Mouse (Mus musculus) kidney, postnatal 4 days (tissue): ENCODE results near the gene Ate1.
A peak's percentile ranks its signal among the peaks of the same experiment; 100 is the strongest.

Source experiments
- DNase-seq, 2 experiments: peaks; one replicate each; pipeline ENCODE4 v3.0.0; 2021; ENCODE audit warnings: mixed read lengths in 2 of 2

Ate1 gene

DNA sequence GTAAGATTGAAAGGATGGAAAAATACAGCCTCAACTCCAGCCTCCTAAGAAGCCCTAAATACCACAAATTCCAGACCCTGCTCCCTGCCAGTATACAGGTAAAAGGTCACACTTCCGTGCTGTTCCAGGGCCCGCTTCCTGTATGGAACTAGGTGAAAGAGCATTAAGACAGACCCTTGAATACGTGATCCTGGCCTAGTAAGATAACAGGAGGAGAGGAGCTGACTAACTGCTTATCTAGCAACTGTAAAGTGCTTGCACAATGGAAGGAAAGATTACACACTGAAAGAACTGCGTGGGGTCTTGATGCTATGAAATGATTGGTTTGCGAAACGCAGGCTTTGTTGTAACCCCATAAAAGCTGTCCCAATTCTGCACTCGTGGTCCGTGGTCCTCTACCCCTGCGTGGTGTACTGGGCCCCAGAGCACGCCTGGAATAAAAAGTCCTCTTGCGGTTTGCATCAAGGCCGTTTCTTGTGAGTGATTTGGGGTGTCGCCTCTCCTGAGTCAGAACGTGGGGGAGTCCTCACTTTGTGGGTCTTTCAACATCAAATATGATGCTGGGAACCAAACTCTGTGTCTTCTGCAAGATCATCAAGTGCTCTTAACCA is 748 bp upstream of the Ate1 start:
- peak in 1 of 2 experiments; percentile 41 for DNase-seq

DNA sequence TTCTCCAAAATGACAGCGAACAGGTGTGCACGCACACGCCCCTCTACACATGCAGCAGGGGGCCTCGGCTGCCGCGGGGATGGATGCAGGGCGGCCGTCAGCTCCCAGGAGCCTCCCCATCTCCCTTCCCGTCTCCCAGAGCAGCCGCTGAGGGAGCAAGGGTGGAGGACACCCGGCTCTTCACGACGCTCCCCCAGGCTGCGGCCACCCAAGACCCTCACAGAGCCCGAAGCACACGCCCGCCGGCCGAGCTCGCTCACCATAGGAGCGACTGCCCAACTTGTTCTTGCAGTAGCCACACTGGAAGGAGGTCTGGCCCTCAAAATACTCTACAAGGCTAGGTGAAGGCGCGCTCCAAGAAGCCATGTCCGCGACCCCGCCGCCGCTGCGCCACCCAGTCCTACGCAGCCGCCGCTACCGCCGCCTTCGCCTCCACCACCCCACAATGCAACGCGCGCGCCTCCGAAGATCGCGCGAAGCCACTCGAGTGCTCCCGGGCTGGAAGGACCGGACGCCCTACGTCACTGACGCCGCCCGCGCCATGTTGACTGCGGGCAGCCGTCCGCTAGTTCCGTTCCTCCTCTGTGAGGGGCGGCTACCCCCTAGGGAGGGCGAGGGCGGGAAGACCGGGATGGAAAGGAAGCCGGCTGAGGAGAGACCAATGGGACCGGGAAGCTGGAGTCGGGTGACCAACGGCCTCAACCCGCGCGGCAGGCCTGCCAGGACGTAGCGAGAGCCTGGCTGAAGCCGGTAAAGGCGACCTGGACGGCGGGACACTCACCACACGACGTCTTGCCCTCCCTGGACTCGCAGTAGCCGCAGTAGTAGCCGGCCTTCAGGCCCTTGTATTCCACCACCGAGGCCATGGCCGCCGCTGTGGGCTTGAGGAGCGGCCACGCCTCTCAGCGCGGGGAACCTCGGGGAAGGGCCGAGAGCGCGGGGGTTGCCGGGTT is 797 bp downstream of the Ate1 start:
- DNase-seq, result peak; percentile 99

GRCm38 (mm10) chr7:130518213-130519095 is 1.7 kb downstream of the Ate1 start:
- DNase-seq, result no peak

- no peak for DNase-seq
These were observed 9.9 kb downstream of the Ate1 start for GRCm38 (mm10) chr7:130510243-130510642.

DNA sequence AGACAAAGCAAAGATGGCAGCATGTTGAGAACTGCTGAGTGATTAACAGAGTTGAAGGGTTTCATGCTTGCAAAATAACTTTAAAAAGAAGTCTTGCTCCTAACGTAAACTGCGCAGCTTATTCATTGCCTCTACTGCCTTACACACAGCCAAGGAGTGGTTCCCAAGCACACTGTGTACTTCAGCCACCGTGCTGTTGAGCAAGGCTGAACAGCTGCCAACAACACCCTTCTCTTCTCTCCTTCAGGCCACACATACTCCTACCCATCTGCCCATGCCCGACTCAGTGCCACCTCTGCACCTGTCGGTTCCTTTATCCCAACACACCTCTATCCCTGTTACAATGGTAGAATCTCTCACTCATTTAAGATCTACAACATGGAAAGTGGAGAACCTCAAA is 17.2 kb downstream of the Ate1 start:
- no peak for DNase-seq

- DNase-seq, result no peak
These were observed 18.7 kb downstream of the Ate1 start for GRCm38 (mm10) chr7:130501499-130501898.

DNA sequence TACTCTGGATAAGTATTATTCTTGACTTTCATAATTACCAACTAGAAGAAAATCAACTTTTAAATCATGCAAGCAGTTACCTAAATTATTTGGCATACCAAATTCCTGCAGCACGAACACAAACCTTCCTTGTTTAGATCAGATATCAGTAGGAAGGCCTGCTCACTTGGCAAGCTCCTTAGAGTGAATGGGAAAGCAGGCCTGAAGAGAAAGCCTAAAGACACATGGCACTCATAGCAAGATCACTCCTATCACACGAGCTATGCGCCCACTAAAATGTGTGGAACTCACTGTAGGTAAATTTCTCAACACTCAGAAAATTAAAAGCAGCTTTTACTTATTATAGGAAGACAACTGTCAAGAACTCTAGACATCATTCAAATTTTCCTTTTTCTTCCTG is 26.8 kb downstream of the Ate1 start:
- DNase-seq, result no peak

- no peak for DNase-seq
These were observed 28.1 kb downstream of the Ate1 start for GRCm38 (mm10) chr7:130492026-130492425.

- DNase-seq, result peak in 1 of 2 experiments; percentile 4
These were observed 41.2 kb downstream of the Ate1 start for GRCm38 (mm10) chr7:130479003-130479402.

- peak; percentile 51 to 57 for DNase-seq
These were observed 44.2 kb downstream of the Ate1 start for GRCm38 (mm10) chr7:130475970-130476369.

- DNase-seq, result no peak
These were observed 46.3 kb downstream of the Ate1 start for GRCm38 (mm10) chr7:130473881-130474280.

GRCm38 (mm10) chr7:130472683-130473082 is 47.5 kb downstream of the Ate1 start:
- no peak for DNase-seq

DNA sequence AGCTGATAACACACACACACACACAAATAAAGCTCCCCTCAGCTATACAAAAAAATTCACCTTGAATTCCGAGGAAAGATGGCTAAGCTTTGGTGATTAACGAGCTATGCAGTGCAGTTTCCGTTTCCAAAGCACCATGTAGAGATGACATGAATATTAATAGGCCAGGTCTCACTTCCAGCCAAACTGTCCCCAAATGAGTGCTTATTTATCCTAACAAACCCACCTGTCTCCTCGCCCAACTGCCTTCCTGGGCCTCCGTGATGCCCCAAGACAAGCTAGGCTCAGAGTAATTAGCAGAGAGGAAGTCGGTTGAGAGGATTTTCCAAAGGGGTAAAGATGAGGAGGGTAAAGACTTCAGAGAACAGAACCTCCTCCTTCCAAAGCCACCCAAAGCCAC is 49.1 kb downstream of the Ate1 start:
- no peak for DNase-seq

DNA sequence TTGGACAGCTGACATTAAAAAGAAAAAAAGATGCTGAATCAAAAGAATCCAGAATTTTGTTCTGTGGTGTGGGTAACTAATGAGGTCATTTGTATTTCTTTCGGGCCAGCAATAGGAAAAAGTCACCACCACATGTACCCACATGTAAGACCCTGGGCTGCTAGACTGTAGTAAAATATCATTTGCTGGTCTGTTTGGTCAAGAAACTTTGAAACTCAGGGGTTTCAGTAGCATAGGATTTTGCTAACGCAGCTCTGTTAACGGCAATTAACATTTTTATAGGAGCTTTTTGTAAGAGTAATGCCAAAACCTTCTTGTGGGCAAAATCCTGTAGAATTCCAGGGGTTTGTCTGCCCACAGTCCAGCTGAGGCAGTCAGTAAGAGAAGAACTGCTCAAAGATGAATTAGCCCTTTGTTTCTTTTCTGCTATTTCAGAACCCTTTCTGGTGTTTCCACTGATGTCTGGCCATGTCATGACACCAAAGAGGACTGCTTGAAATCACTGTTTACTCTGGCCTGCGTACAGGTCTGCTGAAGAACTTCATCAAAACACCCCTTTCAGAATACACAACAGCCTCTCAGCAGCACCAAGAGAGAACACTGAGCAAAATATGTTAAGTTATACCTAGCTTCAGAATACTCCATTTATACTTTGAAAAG is 64.5 kb downstream of the Ate1 start:
- DNase-seq, result no peak

DNA sequence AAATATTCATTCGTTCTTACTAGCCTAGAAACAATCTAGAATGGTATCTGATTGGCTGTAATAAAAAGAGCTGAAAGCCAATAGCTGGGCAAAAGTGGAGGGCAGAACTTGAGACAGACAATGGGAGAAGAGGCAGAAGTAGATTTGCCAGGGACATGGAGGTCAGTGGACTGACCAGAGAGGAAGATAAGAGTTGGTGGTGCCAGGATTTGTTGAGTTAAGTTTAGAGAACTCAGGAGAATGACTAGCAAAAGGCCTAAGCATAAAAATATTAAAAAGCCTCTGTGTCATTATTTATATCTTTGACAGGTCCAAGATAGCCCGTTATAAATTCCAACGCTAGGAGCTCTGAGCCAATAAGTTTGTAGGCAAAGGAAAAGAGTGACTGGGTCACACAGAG is 65.9 kb downstream of the Ate1 start:
- DNase-seq, result no peak

DNA sequence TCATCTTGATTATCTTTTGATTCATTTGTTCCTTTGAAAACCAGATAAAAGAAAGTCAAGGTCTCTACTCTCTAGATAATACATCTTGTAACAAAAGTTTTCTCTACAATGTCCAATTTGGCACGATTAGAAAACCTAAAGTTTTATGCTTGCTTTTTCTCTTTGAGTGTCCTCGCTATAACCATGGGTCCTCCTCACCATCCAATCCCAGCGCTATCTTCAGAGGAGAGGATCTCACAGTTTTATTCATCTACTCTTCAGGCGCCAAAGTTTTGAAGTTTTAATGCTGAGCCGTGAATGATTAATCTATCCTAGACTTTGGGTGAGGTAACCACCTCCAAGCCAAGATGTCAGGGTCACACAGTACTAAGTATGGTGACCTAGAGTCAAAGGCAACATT is 84.4 kb downstream of the Ate1 start:
- DNase-seq, result no peak

GRCm38 (mm10) chr7:130432141-130432540 is 88.0 kb downstream of the Ate1 start:
- no peak for DNase-seq

DNA sequence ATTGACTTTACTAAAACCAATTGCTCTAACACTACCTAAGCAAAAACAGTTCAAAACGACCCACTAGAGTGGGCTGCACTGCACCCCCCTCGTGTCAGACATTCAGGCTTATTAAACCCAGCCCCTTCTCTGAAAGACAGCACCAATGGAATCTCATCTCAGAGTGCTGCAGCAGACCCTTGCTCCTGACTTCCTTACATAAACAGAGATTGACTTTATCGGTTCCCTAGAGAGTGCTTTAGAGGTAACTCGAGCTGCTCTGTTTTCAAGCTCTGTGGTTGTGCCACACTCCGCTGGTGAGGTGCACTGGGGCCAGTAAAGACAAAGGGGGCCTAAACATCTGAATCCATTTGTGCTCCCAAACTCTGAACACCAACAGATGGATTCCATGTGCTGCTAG is 93.6 kb downstream of the Ate1 start:
- peak in 1 of 2 experiments; percentile 6 for DNase-seq

- DNase-seq, result no peak
These were observed 94.2 kb downstream of the Ate1 start for GRCm38 (mm10) chr7:130425991-130426390.

DNA sequence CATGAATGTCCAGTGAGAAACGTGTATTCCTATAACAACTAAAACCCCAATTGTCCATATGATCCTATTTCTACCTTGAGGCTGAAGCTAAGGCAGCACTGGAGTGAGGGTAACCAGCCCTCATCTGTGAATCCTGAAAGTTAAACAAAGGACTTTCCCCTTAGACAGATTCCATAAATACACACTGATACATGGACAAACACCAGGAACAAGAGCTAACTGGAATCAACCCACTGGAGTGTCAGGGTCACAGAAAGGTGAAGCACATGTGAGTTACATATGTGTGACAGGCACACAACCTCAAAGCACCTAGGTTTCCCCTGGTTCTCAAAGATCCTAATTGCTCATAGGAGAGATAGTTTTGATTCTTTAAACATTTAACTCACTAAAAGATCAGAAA is 100.2 kb downstream of the Ate1 start:
- no peak for DNase-seq

DNA sequence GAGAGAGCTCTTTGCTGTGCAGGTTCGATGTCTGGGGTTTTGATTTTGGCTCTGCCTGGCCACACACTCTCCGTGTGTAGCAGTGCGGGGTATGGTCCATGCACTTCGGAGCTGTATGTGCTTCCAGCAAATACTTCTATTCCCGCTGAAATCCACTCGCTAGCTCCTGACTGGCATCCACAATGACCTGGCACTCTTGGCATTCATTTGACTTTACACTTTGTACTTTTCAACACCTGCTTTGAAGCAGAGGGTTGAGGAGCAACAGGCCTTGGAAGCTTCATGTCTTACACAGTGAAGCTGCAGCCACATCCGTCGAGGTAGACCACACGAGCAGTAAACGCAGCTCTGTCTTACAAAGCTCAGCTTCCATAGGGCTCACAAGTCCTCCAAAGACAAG is 112.5 kb downstream of the Ate1 start:
- DNase-seq, result no peak

- DNase-seq, result no peak
These were observed 116.8 kb downstream of the Ate1 start for GRCm38 (mm10) chr7:130403346-130403745.

DNA sequence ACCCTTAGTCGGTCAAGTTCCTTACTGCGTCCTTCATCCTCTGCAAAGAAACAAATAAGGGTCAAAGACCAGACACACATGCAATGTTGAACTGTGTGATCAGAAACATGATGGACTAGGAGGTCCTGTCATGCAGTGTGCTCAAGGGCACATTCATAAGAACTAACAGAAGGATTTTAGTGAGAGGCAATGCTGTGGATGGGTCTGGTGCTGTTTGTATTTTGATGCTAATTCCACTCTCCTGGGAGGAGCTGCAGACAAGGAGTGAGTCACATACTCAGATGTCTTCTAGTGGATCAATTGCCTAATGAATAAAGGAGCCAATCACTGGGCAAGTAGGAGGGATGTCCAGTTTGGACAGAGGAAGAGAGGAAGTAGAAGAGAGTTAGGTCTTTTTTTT is 125.5 kb downstream of the Ate1 start:
- DNase-seq, result no peak
